Mouse (Mus musculus): ENCODE data around the gene Chkb. TPM values are rescaled to one million over a fixed set of nuclear protein-coding genes. Genes with fewer than 3 reads are reported as not detected.
A peak's percentile ranks its signal among the peaks of the same experiment; 100 is the strongest.

Gene Chkb
- polyA plus RNA-seq, 1 experiment, result 45.7 TPM

DNA sequence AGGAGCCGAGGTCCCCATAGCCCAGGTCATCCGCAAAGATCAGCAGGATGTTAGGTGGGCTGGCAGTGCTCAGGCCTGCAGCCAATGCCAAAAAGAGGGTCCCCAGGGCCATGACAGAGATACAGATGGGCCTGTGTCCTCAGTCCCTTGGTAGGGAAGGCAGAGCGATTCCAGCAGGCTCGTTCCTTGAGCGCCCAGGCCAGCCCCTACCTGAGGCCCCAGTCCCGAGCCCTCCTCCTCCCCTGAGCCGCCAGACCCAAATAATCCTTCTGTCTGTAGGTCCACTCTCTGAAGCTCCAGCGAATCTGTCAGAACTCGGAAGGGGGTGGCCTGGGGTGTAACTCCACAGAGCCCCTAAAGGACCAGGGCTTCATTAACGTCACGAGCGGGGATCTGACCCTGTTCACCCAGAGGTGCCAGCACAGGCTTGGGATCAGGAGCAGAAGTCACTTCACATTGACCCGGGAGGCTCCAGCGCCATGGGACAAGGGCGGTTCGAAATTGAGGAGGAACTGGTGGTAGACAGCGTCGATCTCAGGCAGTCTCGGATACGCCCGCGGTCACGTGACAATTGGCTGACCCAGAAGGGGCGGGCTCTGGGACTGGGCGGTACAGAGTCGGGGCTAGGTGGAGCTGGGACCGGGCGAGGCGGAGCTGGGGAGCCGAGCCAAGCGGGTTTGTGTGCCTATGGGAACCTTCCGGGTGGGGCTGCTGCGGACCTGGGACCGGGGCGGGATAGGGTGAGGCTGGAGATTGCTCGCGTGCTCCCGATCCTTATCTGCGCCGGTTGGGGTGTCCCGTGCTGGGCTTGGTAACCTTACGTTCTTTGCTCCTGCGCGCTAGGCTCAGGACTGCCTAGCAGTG is 46.1 kb upstream of the Chkb start:
- Histone ChIP-seq H3K27ac (ENCODE audit: insufficient read depth, low read length) (peak overlapping the region; percentile 86), H3K4me1 (ENCODE audit: control insufficient read depth, insufficient read depth, low read length) (peaks cover 4% of the 10 kb centered on the region), H3K36me3 (ENCODE audit: control insufficient read depth, insufficient read depth, low read length, poor library complexity, severe bottlenecking) (no peaks in the 10 kb centered on the region), H3K4me3 (ENCODE audit: low read depth, low read length) (peak overlapping the region; percentile 95), H3K9me3 (replicated peaks; ENCODE audit: control insufficient read depth, insufficient read depth, low read length, poor library complexity, severe bottlenecking) (0 out of 2 replicates have a peak, but pooled peaks cover 2% of the 10 kb centered on the region), H3K27me3 (ENCODE audit: control insufficient read depth, insufficient read depth, low read length, poor library complexity, severe bottlenecking) (no peaks in the 10 kb centered on the region), H3K9ac (ENCODE audit: low read depth, poor library complexity, severe bottlenecking) (peak overlapping the region; percentile 45)
- TF ChIP-seq POLR2A (IDR thresholded peaks at IDR 0.05; ENCODE audit: insufficient read depth, low read length) (no peak), CTCF (IDR thresholded peaks at IDR 0.05; ENCODE audit: low read depth, low read length) (no peak), EP300 (IDR thresholded peaks at IDR 0.05; ENCODE audit: insufficient read depth, low read depth, low read length) (peak; percentile 52; the same call in 1 of the 2 replicates)

DNA sequence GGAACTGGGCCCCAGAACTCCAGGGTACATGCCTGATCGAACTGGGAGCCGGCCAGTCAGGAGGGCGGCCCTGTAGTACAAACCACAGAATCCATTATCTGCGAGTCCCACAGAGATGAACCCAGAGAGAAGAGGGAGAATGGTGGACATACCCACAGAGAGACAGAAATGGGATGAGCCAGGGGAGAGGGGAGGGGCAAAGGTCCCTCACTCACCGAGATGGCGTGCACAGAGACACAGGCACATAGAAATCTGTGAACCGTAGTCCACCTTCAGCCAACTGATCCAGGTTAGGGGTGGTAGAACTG is 45.5 kb upstream of the Chkb start:
- Histone ChIP-seq H3K9ac (ENCODE audit: low read depth, poor library complexity, severe bottlenecking) (peak overlapping the region; percentile 45; the same call in 1 of the 2 replicates), H3K27ac (ENCODE audit: insufficient read depth, low read length) (no peak overlapping the region), H3K4me3 (ENCODE audit: low read depth, low read length) (peak overlapping the region; percentile 70), H3K36me3 (ENCODE audit: control insufficient read depth, insufficient read depth, low read length, poor library complexity, severe bottlenecking) (no peaks in the 10 kb centered on the region), H3K9me3 (replicated peaks; ENCODE audit: control insufficient read depth, insufficient read depth, low read length, poor library complexity, severe bottlenecking) (0 out of 2 replicates have a peak, but pooled peaks cover 2% of the 10 kb centered on the region), H3K27me3 (ENCODE audit: control insufficient read depth, insufficient read depth, low read length, poor library complexity, severe bottlenecking) (no peaks in the 10 kb centered on the region), H3K4me1 (ENCODE audit: control insufficient read depth, insufficient read depth, low read length) (peaks cover 1% of the 10 kb centered on the region)
- TF ChIP-seq POLR2A (IDR thresholded peaks at IDR 0.05; ENCODE audit: insufficient read depth, low read length) (no peak), CTCF (IDR thresholded peaks at IDR 0.05; ENCODE audit: low read depth, low read length) (no peak), EP300 (IDR thresholded peaks at IDR 0.05; ENCODE audit: insufficient read depth, low read depth, low read length) (no peak)

DNA sequence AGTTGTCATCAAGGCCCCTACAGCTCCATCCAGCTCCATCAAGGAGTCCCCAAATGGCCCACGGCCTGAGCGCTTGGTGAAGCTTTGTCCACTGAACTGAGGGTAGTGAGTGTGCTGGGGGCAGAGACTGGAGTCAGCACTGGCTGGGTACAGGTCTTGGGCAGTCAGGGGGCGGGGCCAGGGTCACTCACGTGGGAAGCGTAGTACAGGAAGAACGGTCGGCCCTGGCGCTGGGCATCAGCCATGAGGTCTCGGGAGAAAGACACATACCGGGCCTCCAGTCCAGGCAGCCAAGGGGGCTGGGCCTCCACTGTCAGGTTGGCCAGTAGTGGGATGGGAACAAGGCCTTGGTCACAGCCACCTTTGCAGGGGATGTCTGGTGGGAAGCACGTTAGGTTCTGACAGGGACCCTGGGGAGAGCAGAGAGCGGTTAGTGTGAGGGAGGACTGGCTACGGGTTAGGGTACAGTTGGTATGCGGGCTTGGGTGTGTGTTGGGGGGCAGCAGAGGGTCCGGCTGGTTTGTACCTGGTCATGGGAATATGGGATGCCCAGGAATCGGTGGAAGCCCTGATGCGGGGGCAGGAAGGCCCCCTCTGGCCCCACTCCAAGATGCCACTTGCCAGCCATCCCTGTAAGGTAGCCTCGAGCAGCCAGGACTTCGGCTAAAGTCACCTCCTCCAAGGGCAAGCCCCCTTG is 45.0 kb upstream of the Chkb start:
- H3K36me3 ChIP-seq (ENCODE audit: control insufficient read depth, insufficient read depth, low read length, poor library complexity, severe bottlenecking), result no peaks in the 10 kb centered on the region
- H3K27ac ChIP-seq (ENCODE audit: insufficient read depth, low read length), result no peak overlapping the region
- no peak overlapping the region for H3K4me3 ChIP-seq (ENCODE audit: low read depth, low read length)
- TF ChIP-seq EP300 (IDR thresholded peaks at IDR 0.05; ENCODE audit: insufficient read depth, low read depth, low read length) (no peak), POLR2A (IDR thresholded peaks at IDR 0.05; ENCODE audit: insufficient read depth, low read length) (no peak), CTCF (IDR thresholded peaks at IDR 0.05; ENCODE audit: low read depth, low read length) (no peak)
- 0 out of 2 replicates have a peak, but pooled peaks cover 2% of the 10 kb centered on the region for H3K9me3 ChIP-seq (replicated peaks; ENCODE audit: control insufficient read depth, insufficient read depth, low read length, poor library complexity, severe bottlenecking)
- H3K27me3 ChIP-seq (ENCODE audit: control insufficient read depth, insufficient read depth, low read length, poor library complexity, severe bottlenecking), result no peaks in the 10 kb centered on the region
- H3K9ac ChIP-seq (ENCODE audit: low read depth, poor library complexity, severe bottlenecking), result no peak overlapping the region
- no peaks in the 10 kb centered on the region for H3K4me1 ChIP-seq (ENCODE audit: control insufficient read depth, insufficient read depth, low read length)

DNA sequence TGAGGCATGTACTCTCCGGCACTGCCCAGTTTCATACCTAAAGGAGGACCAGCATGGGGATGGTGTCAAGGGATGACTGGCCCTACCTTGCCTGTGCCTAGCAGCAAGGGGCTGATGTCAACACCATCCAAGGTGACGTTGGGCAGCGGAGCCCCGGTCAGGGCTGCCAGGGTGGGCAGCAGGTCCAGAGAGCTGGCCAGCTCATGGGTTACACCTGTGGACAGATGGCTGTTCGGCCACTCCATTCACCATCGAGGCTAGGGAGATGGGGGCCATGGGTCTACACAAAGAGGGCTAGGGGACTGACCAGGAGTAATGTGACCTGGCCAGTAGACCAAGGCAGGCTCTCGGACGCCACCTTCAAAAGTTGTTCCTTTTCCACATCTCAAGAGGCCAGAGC is 44.2 kb upstream of the Chkb start:
- TF ChIP-seq POLR2A (IDR thresholded peaks at IDR 0.05; ENCODE audit: insufficient read depth, low read length) (no peak), CTCF (IDR thresholded peaks at IDR 0.05; ENCODE audit: low read depth, low read length) (no peak), EP300 (IDR thresholded peaks at IDR 0.05; ENCODE audit: insufficient read depth, low read depth, low read length) (no peak)
- H3K9me3 ChIP-seq (replicated peaks; ENCODE audit: control insufficient read depth, insufficient read depth, low read length, poor library complexity, severe bottlenecking), result 0 out of 2 replicates have a peak, but pooled peaks cover 2% of the 10 kb centered on the region

DNA sequence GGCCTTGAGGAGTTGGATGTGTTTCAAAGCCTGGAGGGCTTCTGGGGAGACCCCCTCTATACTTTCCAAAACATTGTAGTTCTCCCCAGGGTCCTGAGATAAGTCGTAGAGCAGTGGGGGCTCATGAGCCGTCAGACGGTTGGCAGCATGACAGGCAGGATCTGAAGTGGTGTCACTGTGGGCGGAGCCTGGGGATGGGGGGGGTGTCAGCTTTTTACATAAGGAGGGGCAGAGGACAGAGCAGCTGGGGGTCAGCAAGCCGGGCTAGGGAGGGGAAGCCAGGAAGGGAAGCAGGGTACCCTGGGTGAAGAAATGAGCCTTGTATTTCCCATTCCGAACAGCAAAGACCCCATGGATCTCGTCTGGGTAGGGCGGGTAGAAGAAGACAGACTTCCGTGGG is 43.7 kb upstream of the Chkb start:
- H3K36me3 ChIP-seq (ENCODE audit: control insufficient read depth, insufficient read depth, low read length, poor library complexity, severe bottlenecking), result no peaks in the 10 kb centered on the region
- H3K27me3 ChIP-seq (ENCODE audit: control insufficient read depth, insufficient read depth, low read length, poor library complexity, severe bottlenecking), result no peaks in the 10 kb centered on the region
- H3K9me3 ChIP-seq (replicated peaks; ENCODE audit: control insufficient read depth, insufficient read depth, low read length, poor library complexity, severe bottlenecking), result 0 out of 2 replicates have a peak, but pooled peaks cover 2% of the 10 kb centered on the region
- H3K4me3 ChIP-seq (ENCODE audit: low read depth, low read length), result no peak overlapping the region
- H3K4me1 ChIP-seq (ENCODE audit: control insufficient read depth, insufficient read depth, low read length), result no peaks in the 10 kb centered on the region
- TF ChIP-seq EP300 (IDR thresholded peaks at IDR 0.05; ENCODE audit: insufficient read depth, low read depth, low read length) (no peak), POLR2A (IDR thresholded peaks at IDR 0.05; ENCODE audit: insufficient read depth, low read length) (no peak)
- no peak overlapping the region for H3K27ac ChIP-seq (ENCODE audit: insufficient read depth, low read length)
- H3K9ac ChIP-seq (ENCODE audit: low read depth, poor library complexity, severe bottlenecking), result no peak overlapping the region

More for the DNA sequence above, 44.2 kb upstream of the Chkb start:
- H3K36me3 ChIP-seq (ENCODE audit: control insufficient read depth, insufficient read depth, low read length, poor library complexity, severe bottlenecking), result no peaks in the 10 kb centered on the region
- no peak overlapping the region for H3K4me3 ChIP-seq (ENCODE audit: low read depth, low read length)
- no peak overlapping the region for H3K27ac ChIP-seq (ENCODE audit: insufficient read depth, low read length)
- no peaks in the 10 kb centered on the region for H3K4me1 ChIP-seq (ENCODE audit: control insufficient read depth, insufficient read depth, low read length)
- H3K27me3 ChIP-seq (ENCODE audit: control insufficient read depth, insufficient read depth, low read length, poor library complexity, severe bottlenecking), result no peaks in the 10 kb centered on the region
- no peak overlapping the region for H3K9ac ChIP-seq (ENCODE audit: low read depth, poor library complexity, severe bottlenecking)

DNA sequence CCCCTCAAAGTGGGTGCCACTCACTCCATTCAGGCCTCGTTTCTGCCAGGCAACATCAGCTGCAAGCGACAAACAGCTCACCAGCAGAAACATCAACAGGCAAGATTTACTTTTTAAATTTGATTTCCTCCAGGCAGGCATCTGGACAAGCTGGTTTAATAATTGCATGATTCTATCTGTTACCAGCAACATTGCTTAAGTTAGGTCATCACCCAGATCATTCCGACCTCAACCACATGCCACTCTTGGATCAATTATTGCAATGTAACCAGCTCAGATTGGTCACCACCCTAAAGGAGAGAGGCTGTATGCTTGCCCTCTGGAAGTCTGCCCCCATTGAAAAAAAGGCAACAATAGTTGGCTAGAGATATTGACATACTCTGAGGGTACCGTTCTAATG is 41.8 kb upstream of the Chkb start:
- Histone ChIP-seq H3K27me3 (ENCODE audit: control insufficient read depth, insufficient read depth, low read length, poor library complexity, severe bottlenecking) (no peaks in the 10 kb centered on the region), H3K4me1 (ENCODE audit: control insufficient read depth, insufficient read depth, low read length) (no peaks in the 10 kb centered on the region), H3K36me3 (ENCODE audit: control insufficient read depth, insufficient read depth, low read length, poor library complexity, severe bottlenecking) (no peaks in the 10 kb centered on the region), H3K27ac (ENCODE audit: insufficient read depth, low read length) (no peak overlapping the region), H3K9me3 (replicated peaks; ENCODE audit: control insufficient read depth, insufficient read depth, low read length, poor library complexity, severe bottlenecking) (0 out of 2 replicates have a peak, but pooled peaks cover 2% of the 10 kb centered on the region), H3K4me3 (ENCODE audit: low read depth, low read length) (no peak overlapping the region), H3K9ac (ENCODE audit: low read depth, poor library complexity, severe bottlenecking) (no peak overlapping the region)
- no peak for TF ChIP-seq POLR2A (IDR thresholded peaks at IDR 0.05; ENCODE audit: insufficient read depth, low read length)
- no peak for TF ChIP-seq EP300 (IDR thresholded peaks at IDR 0.05; ENCODE audit: insufficient read depth, low read depth, low read length)
- no peak for TF ChIP-seq CTCF (IDR thresholded peaks at IDR 0.05; ENCODE audit: low read depth, low read length)

Data from ES-Bruce4 (cell line).